Mouse (Mus musculus): ENCODE results near the gene a.
"Not testable (repeated sequence)": the region's sequence is repeated elsewhere in the genome, so short reads cannot be mapped to it uniquely, and the experiment has no call there.

Gene a

DNA sequence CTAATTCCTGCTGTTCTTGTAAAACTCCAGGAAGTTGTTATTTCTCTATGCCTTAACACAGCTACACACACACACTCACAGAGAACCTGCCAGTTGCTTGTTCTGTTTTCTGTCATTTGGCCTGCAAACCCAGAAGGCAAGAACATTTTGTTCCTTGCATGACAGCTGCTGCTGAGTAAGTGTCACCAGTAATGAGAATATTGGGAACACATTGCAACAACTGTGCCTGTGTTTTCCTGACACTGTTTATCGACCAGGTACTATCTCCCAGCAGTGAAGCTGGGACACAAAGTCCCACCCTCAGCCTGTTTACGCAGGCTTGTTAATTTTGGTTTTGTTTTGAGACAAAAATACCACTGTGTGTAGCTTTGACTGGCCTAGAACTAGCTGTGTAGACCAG lies 261.5 kb downstream of the a start:
- in situ Hi-C loops (cut with MboI) = no loop called here

DNA sequence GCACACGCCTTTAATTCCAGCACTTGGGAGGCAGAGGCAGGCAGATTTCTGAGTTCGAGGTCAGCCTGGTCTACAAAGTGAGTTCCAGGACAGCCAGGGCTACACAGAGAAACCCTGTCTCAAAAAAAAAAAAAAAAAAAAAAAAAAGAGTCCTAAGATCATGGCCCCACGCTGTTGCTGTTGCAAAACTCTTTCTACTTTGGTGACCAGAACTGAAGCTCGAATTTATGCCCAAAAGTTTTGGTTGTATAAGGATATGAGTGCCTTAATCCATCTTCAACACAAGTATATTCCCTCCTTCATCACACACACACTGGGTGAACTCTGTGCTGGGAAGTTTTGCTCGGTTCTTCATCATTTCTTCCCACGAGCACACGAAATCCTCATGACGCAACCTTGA lies 262.3 kb downstream of the a start:
- in situ Hi-C loops (cut with MboI) = not testable (repeated sequence)

DNA sequence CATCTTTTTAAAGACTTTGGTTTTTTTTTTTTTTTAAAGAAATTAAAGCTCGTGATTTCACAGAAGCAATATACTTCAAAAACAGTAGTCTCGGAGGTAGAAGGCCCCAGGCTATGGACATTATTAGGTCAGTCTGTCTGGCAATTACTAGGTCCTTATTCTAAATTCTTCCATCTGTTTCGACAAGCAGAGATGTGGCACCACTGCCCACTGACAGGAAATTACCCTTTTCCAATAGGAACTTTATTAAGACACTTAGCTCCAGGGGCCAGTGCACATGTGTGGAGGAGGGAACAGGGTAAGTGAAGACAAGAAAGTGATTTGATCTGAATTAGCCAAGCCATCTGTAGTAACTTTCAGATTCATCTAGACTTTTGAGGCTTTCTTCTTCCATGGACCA lies 263.5 kb downstream of the a start:
- in situ Hi-C loops (cut with MboI) = no loop called here

DNA sequence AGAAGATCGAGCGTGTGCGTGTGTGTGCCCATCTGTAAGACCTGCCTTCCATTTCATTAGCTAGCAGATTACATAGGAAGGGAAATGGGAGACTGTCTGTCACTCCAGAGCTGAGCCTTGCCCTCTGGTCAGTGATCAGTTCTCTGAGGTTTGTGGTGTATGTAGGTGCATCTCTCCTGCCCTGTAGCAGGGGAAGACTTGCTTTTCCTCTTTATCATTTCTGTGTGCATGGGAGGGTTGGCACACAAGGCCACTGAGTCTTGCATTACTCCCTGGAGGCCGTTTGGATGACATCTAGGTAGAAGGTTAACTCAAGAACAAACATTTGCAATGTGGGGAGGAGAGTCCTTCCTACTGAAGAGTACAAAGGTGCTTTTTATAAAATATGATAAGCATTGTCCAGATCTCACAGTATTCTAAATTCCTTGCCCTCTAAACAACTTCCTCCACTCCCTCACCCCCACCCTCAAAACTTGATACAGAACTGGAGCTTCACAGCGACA lies 264.9 kb downstream of the a start:
- in situ Hi-C loops (cut with MboI) = no loop called here

DNA sequence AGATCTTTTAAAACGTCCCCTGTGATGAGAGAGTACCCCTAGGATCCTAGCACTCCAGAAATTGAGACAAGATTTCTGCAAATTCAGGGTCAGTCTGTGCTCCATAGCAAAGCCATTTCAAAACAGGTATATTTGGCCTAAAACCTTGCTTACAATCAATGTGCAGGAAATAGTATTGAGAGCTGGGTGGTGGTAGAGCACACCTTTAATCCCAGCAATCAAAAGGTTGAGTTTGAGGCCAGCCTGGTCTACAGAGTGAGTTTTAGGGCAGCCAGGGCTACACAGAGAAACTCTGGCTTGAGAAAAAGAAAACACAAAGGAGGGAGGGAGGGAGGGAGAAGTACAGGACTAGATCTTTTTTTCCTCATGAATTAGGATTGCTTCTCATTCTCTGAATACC lies 266.2 kb downstream of the a start:
- in situ Hi-C loops (cut with MboI) = no loop called here

DNA sequence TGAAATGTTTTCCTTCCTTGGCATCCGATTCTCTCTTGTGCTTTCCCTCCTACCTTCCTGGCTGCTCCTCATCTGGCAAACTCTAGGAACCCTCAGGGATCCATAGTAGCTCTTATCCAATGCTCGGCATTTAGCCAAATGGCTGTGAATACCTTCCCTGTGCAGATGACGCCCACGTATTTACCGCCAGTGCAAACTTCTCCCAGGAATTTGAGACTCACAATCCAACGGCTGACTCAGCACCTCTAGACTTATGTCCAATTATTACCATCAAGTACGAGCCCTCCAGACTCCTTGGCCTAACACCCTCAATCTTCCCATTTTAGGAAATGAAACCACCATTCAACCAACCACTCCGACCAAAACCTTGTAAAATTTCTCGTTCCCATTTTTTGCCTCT lies 279.8 kb downstream of the a start:
- in situ Hi-C loops (cut with MboI) = no loop called here

DNA sequence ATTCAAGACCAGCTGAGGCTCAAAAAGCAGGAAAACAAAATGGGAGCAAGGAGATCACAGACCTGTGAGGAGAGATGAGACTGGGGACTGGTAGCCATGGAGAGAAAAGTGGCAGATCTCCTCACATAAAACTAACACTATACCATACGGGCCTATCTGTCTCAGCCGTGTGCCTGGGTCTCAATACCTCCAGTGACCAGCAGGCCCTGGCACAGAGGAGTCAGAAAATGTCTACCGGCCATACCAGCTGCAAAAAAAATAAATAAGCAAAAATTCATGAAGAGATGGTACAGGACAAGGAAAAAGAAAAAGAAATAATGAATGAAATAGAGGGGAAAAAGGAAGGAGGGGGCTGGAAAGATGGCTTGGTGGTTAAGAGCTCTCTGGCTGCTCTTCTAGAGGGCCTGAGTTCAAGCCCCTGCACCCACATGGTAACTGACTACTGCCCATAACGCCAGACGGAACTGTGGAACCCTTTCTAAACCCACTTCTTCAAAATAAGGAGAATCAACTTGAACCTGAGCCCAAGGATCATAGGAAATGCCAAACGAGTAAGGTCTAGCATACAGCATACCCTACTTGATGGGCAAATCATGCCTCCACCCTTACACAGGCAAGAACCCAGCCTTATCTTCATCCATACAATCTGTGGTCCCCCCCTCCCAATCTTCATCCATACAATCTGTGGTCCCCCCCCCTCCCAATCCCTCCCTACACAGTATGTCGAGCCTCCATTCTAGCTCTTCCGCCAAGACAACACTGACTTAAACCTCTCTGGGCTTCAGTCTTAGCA lies 281.3 kb downstream of the a start:
- in situ Hi-C loops (cut with MboI) = no loop called here

DNA sequence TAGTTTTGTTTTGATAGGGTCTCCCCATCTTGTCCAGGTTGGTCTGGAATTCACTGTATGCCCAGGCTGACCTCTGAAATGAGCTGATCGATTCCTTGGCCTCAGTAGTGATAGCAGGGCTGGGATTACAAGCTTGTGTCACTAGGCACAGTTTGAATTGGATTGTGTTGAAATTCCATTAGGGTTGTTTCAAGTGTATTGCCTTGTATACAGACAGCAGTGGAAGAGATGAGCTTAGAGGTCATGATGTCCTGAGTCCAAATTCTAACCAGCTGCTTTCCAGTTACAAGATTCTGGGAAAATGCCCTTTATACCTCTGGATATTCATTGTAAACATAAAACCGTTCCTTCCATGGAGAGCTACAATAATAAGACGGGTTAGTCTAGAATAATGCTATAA lies 282.1 kb downstream of the a start:
- in situ Hi-C loops (cut with MboI) = no loop called here

DNA sequence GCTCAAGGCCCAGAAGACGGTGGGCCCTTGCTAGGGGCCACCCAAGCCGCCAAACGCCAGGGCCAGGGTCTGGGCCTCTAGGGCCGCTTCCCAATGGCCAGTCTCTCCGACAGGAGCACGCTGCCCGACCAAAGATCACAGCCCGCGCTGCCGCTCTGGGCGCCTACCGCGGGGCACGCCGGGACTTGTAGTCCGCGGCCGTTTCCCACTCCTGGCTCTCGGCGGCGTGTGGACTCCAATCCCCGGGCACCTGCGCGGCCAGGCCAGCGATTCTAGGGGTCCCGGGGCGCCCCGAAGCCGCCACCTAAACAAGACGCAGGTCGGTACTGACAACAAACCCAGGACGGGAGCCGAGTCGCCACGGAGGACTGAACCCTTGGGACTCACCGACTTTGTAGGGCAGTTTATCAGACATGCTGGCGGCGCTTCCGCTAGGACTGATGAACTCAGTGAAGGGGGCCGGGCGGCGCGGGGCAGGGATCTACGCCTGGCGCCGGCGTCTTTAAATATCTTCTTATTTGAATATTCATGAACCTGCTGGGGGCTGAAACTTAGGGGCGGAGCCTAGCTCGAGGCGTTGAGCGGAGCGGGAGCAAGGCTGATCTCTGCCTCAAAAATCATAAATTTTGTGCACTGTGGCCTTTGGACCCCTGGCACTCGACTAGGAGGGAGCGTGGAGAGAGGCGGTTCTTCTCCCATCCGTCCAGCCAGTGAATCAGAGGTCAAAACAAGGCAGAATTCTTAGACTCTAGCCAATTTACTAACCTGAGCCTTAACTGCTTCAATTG lies 283.0 kb downstream of the a start, which contains the start of gene Ahcy:
Ahcy (minus strand) TSS at position 520 of the 788 bp plus-strand sequence.
- in situ Hi-C loops (cut with MboI) = no loop called here

DNA sequence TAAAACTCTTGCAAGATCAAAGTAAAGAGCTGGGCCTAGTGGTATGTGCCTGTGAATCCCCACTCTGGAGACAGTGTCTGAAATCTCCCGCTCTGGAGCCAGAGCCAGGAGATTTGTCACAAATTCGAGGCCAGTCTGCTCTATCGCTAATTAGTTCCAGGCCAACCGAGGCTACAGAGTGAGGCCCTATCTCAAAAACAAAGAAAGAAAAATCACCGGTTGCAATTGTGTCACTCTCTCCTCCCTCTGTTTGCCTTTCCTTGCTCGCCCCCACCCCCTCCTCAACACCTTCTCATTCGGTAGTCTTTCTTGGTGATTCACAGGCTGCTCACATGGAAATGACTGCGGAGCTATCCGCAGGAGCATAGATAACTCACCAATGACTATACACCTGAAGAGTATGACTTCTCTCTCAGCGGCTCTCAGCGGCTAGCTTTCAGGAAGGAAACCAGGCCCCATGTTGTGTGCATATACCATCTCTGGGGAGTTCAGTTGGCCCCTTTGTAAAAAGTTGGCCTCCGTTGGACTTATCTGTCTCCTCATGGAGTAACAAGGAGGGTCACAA lies 283.6 kb downstream of the a start:
- in situ Hi-C loops (cut with MboI) = loop anchor here (25.0 kb wide), 1 partner anchor 112 kb away; no protein-coding TSS in a partner anchor

DNA sequence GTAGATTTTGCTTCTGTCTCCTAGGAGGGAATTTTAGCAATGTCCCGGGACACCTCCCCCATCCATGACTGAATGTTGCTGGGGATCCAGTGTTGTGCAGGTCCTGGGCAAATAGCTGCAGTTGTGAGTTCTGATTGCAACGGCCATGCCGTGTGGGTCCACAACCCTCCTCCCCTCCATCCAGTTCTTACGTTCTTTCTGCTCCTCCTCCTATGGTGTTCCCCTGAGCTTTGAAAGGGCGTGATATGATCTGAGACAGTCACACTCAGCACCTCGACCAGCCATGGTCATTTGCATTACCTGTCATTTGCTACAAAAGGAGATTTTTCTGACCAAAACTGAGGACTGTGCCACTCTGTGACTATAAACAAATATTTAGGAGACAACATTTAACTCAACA lies 284.4 kb downstream of the a start:
- in situ Hi-C loops (cut with MboI) = loop anchor here (25.0 kb wide), 1 partner anchor 112 kb away; no protein-coding TSS in a partner anchor

DNA sequence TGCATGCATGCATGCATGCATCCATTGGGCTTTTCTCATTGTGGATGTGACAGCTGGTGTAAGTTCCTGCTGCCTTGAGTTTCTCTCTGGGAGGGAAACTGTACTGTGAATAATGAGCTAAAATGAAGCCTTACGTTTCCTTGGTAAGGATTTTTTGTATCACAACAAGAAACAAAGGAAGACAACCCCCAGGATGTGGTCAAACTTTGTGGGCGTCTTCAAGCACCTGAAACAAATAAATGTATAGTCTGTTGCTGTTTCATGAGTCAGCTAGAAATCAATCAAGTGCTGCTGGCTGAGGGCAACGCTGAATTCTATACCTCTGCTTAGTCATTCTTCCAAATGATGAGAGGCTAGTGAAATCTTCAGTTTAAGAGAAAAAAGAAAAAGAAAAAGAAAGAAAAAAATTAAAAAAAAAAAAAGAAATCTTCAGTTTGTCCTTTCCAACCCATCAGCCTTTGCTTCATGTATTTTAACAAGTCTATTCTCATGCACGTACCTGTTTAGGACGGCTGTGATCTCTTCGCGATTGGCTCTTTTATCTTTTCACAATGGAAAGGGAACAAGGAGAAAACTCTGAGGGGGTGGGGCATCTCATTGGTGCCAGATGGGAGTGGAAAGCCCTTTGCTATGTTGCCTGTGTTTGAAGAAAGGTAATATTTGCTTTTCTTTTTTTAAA lies 288.4 kb downstream of the a start:
- in situ Hi-C loops (cut with MboI) = loop anchor here (25.0 kb wide), 1 partner anchor 108 kb away; no protein-coding TSS in a partner anchor

DNA sequence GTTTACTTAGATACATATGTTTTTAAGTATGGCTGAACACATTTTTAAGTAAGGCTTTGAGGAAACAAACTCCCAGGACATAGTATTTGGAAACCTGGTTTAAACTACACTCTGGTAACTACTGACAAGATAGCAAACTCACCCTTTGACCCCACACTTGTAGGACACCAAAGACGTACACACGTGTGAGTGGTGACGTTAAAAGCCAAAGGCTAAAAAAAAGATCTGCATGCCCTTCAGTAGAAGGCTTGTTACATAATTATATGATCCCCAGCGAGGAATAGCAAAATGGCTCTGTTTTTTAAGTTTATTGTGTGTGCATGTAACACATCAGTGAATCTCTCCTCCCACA lies 289.0 kb downstream of the a start:
- in situ Hi-C loops (cut with MboI) = loop anchor here (25.0 kb wide), 1 partner anchor 107 kb away; no protein-coding TSS in a partner anchor

DNA sequence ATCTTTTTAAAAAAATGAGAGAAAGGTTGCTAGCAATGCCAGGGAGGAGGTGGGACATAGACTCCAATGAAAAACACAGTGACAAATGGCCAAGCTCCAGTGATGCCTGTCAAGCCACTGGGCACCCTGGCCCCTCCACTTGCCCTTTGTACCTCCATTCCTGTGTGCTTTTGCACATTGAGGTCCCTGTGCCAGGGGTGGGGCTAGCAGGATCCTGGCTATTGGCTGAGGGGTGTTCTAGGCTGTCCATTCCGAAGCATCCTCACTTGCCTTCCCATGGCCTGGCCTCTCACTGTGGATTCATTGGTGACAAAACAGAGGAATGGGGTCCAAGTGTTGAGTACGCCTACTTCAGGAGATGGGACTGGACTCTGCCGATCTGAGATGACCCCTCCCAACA lies 289.9 kb downstream of the a start:
- in situ Hi-C loops (cut with MboI) = loop anchor here (25.0 kb wide), 1 partner anchor 106 kb away; no protein-coding TSS in a partner anchor

DNA sequence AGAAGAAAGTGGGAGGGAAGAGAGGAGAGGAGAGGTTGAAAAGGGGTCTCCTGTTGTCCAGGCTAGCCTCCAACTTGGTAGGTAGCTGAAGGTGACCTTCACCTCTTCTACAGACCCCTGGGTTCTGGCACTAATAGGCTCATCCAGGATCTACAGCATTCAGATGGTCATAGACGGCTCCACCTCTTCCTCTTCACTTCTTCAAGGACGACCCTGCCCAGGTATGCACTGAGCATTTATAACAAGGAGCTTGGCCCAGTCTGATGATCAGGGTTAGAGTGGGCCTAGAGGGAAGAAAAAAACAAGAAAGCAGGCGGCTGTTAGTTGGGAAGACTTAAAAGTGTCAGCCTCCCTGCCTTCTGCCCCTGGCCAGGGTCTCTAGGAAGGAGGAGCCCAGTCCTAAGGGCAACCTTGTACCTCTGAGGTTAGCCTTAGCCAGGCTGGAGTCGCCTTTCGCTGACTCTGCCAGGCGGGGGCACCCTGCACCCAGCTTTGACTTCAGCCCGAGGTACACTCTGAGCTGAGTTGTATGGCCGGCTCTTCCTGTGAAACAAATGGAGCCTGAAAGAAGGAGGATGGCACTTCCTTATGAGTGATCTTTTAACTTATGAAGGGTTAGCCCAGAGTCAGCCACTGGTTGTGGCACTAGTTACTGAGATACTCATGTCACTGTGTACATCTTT lies 291.1 kb downstream of the a start:
- in situ Hi-C loops (cut with MboI) = loop anchor here (25.0 kb wide), 1 partner anchor 105 kb away; no protein-coding TSS in a partner anchor

DNA sequence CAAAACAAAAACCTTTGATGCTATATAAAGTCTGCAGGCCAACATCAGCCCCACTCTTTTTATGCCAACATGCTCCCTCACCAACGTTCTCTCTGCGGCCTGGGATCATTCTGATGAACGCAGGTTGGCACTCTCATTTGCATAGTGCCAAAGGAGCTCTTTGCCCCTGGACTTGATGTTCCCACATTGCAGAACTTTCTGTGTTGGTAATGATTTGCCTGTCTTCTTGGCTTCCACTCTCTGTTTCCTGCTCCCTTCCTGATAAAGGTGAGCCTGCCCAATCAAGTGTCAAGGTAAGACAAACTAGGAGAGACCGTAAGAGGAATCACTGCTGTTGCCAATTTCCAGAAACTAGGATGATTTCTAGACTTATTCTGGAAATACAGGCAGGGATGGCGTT lies 293.3 kb downstream of the a start:
- in situ Hi-C loops (cut with MboI) = loop anchor here (25.0 kb wide), 1 partner anchor 103 kb away; no protein-coding TSS in a partner anchor

DNA sequence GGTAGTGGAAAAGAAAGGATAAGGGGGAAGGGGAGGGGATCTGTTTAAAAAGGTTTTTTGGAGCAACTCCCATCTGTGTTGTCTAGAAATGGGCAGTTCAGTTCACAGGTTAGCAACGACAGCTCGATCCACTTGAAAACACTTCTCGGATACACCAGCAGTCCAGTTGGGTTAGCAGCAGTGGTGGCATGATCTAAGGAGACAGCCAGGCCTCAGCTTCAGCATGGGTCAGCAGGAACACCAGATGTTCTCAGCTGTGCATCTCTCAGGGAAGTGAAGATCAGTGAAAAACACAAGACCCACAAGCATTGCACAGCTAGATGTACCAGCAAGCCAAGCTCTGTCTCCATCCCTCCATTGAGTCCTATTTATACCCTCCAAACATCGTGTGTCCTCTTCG lies 295.1 kb downstream of the a start:
- in situ Hi-C loops (cut with MboI) = loop anchor here (25.0 kb wide), 1 partner anchor 101 kb away; no protein-coding TSS in a partner anchor

DNA sequence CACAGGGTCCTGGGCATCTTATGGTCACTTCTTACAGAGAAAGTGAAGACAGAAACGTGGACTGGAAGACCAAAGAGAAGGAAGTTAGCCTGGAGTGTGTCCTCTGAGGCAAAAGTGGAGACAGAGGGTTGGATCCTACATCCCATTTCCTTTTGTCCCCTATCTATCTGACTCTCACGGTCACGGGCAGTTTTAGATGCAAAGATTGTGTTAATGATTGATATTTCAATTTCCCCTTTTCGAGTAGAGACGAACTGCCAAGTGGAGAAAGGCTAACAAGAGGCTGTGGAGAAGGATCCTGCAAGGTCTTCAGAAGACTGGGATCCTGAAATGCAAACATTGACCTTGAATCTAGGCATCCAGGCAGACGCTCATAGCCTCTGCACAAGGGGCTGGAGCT lies 297.1 kb downstream of the a start:
- in situ Hi-C loops (cut with MboI) = loop anchor here (25.0 kb wide), 1 partner anchor 99 kb away; no protein-coding TSS in a partner anchor

DNA sequence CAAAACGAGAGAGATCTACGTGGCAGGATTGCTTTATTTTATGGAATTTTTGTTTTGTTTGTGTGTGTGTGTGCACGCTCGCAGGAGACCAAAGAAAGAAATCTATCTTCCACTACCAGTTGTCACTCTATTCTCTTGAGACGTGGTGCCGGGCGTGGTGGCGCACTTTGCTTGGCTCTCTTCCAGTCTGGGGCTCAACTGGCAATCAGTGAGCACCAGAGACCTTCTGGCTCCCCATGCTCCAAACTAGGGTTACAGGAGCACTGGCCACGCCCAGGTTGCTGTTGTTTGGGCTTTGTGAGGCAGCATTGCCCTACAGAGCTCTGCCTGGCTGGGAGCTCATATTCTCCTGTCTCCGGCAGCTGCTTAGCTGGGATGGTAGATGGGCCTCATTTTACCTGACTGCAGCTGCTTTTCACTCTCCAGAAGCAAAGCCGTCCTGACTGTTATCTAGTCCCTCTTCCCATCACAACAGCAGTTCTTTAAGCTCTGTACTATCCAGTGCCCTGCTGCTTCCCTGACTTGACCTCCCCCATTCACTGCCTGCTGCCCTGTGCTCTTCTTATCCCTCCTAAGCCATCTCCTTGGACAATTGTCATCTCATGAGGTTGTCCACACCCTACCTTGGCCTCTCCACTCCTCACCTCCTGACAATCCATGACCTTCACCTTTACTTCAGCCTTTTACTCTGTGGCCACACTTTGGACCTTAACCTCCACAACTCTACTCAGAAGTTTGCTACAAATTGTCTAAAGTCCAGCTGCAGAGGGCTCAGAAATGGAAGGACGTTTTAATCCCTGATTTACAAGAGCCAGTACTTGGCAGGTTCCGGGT lies 299.9 kb downstream of the a start:
- in situ Hi-C loops (cut with MboI) = loop anchor here (25.0 kb wide), 1 partner anchor 96 kb away; no protein-coding TSS in a partner anchor

DNA sequence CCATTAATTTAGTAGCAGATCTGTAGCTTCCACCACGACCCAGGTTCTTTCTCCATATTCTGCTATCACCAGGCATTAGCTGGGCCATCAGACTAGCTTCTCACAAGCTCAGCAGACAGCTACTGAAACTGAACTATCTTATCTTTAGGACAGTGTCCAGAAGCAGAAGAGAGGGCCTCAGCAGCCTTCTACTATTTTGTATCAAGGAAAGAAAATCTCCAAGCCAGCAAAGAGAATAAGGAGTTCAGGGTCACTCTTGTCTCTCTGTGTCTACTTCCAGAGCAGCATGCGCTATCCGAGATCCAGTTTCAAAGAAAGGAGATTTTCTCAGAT lies 300.5 kb downstream of the a start:
- in situ Hi-C loops (cut with MboI) = loop anchor here (25.0 kb wide), 1 partner anchor 96 kb away; no protein-coding TSS in a partner anchor
